Mouse (Mus musculus): Measurements from ENCODE around the gene Pygm. TPM values are rescaled to one million over a fixed set of nuclear protein-coding genes. Genes with fewer than 3 reads are reported as not detected.

Pygm gene
- polyA plus RNA-seq, 1 experiment from 2014 or later = 2.7 TPM

GRCm38 (mm10) chr19:6343066-6343925 is 40.9 kb upstream of the Pygm start:
- H3K4me1 ChIP-seq = peaks cover 34% of the 10 kb centered on the region
- peaks cover 87% of the 10 kb centered on the region for H3K36me3 ChIP-seq
- no peaks in the 10 kb centered on the region for H3K9me3 ChIP-seq (replicated peaks)
- peaks cover 10% of the 10 kb centered on the region; the same call in 1 of the 2 replicates for H3K27me3 ChIP-seq (ENCODE audit: low read depth, poor library complexity, severe bottlenecking)
- no peak overlapping the region for H3K27ac ChIP-seq (replicated peaks)
- DNase-seq (ENCODE audit: low spot score) = no peak
- H3K4me3 ChIP-seq = no peak overlapping the region
- WGBS = 86% methylated on average over 19 of the region's 19 CpGs

DNA sequence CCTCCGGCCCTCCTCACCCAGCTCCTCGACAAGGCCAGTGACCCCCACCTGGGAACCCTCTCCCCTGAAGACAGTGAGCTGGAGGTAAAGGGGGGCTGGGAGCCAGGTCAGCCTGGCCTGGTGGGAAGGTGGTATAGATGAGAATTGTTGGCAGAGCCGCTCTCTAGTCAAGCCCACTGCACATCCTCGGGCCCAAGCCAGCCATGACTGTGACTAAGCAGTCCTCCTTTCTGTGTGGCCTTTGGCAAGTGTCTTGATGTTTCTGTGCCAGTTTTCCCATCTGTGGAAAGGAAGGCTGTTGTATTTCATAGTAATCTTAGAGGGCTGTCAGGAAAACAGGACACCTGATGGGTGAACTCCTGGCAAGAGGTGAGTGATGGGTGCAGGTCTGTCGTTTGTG is 40.2 kb upstream of the Pygm start:
- H3K4me3 ChIP-seq = no peak overlapping the region
- peaks cover 10% of the 10 kb centered on the region; the same call in 1 of the 2 replicates for H3K27me3 ChIP-seq (ENCODE audit: low read depth, poor library complexity, severe bottlenecking)
- peaks cover 80% of the 10 kb centered on the region for H3K36me3 ChIP-seq
- H3K4me1 ChIP-seq = peaks cover 41% of the 10 kb centered on the region
- DNase-seq (ENCODE audit: low spot score) = no peak
- H3K9me3 ChIP-seq (replicated peaks) = no peaks in the 10 kb centered on the region
- no peak overlapping the region for H3K27ac ChIP-seq (replicated peaks)
- 88% methylated on average over 5 of the region's 5 CpGs for WGBS

- peaks cover 73% of the 10 kb centered on the region for H3K36me3 ChIP-seq
- H3K27me3 ChIP-seq (ENCODE audit: low read depth, poor library complexity, severe bottlenecking) = peaks cover 10% of the 10 kb centered on the region; the same call in 1 of the 2 replicates
Measured at GRCm38 (mm10) chr19:6346023-6346422, 38.2 kb upstream of the Pygm start.

DNA sequence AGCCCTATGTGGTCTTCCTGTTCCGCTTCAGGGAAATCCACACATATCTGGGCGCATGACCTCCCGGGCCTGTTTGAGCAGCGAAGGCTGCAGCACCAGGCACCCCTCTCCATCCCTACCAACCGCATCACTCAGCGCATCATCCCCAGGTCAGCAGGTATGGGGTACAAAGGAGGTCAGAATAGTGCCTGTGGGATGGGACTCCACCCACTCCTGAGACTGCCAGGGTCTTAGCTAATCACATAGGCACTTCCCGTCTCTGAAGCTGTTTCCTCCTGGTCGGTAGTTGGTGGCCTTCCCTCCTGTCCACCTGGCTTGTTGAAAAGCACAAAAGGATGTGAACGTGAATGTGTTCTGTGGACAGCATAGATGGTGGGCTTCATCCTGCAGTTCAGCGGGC is 37.5 kb upstream of the Pygm start:
- peaks cover 7% of the 10 kb centered on the region; the same call in 1 of the 2 replicates for H3K27me3 ChIP-seq (ENCODE audit: low read depth, poor library complexity, severe bottlenecking)
- DNase-seq (ENCODE audit: low spot score) = no peak
- peaks cover 24% of the 10 kb centered on the region for H3K4me1 ChIP-seq
- no peak overlapping the region for H3K4me3 ChIP-seq
- 88% methylated on average over 10 of the region's 10 CpGs for WGBS
- H3K36me3 ChIP-seq = peaks cover 73% of the 10 kb centered on the region
- H3K27ac ChIP-seq (replicated peaks) = no peak overlapping the region
- no peaks in the 10 kb centered on the region for H3K9me3 ChIP-seq (replicated peaks)

More at GRCm38 (mm10) chr19:6346023-6346422, 38.2 kb upstream of the Pygm start:
- H3K4me3 ChIP-seq = 0 out of 2 replicates have a peak overlapping the region, but pooled peaks have one; percentile 2
- DNase-seq (ENCODE audit: low spot score) = no peak
- peaks cover 30% of the 10 kb centered on the region for H3K4me1 ChIP-seq
- H3K27ac ChIP-seq (replicated peaks) = no peak overlapping the region
- H3K9me3 ChIP-seq (replicated peaks) = no peaks in the 10 kb centered on the region
- WGBS = 94% methylated on average over 5 of the region's 5 CpGs

- DNase-seq (ENCODE audit: low spot score) = no peak
- H3K27ac ChIP-seq (replicated peaks) = no peak overlapping the region
- H3K27me3 ChIP-seq (ENCODE audit: low read depth, poor library complexity, severe bottlenecking) = no peaks in the 10 kb centered on the region
- H3K4me3 ChIP-seq = no peak overlapping the region
- peaks cover 63% of the 10 kb centered on the region for H3K36me3 ChIP-seq
- H3K4me1 ChIP-seq = peaks cover 14% of the 10 kb centered on the region
- WGBS = 96% methylated on average over 4 of the region's 4 CpGs
- H3K9me3 ChIP-seq (replicated peaks) = no peaks in the 10 kb centered on the region
Measured at GRCm38 (mm10) chr19:6347615-6348014, 36.6 kb upstream of the Pygm start.

DNA sequence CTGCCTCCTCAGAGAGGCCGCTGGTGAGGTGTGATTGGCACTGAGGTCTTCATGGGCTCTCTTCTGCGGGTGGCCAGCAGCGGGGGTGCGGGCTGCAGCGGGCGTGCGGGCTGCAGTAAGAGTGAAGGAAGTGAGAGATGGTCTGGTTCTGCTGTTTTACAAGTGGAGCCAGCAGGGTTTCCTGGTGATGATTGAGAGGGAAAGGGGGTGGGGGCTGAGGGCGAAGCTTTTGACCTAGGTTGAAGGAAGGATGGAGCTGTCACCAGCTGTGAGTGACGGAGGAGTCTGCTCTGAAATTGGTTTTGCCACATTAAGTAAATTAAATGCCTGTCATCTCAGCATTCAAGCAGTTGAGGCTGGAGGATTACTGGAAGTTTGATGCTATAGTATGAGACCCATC is 35.5 kb upstream of the Pygm start:
- no peak for DNase-seq (ENCODE audit: low spot score)
- 76% methylated on average over 9 of the region's 9 CpGs for WGBS

GRCm38 (mm10) chr19:6349215-6349983 is 34.8 kb upstream of the Pygm start:
- 0 out of 2 replicates have a peak overlapping the region, but pooled peaks have one; percentile 1 for H3K27ac ChIP-seq (replicated peaks)
- no peak overlapping the region for H3K4me3 ChIP-seq
- H3K9me3 ChIP-seq (replicated peaks) = no peaks in the 10 kb centered on the region
- WGBS = 51% methylated on average over 14 of the region's 14 CpGs
- no peaks in the 10 kb centered on the region for H3K27me3 ChIP-seq (ENCODE audit: low read depth, poor library complexity, severe bottlenecking)
- DNase-seq (ENCODE audit: low spot score) = no peak
- peaks cover 63% of the 10 kb centered on the region for H3K36me3 ChIP-seq
- peaks cover 14% of the 10 kb centered on the region for H3K4me1 ChIP-seq

More for the DNA sequence above, 35.5 kb upstream of the Pygm start:
- H3K4me1 ChIP-seq = peaks cover 14% of the 10 kb centered on the region
- H3K27ac ChIP-seq (replicated peaks) = no peak overlapping the region
- peaks cover 63% of the 10 kb centered on the region for H3K36me3 ChIP-seq
- no peaks in the 10 kb centered on the region for H3K27me3 ChIP-seq (ENCODE audit: low read depth, poor library complexity, severe bottlenecking)
- H3K4me3 ChIP-seq = no peak overlapping the region
- no peaks in the 10 kb centered on the region for H3K9me3 ChIP-seq (replicated peaks)

DNA sequence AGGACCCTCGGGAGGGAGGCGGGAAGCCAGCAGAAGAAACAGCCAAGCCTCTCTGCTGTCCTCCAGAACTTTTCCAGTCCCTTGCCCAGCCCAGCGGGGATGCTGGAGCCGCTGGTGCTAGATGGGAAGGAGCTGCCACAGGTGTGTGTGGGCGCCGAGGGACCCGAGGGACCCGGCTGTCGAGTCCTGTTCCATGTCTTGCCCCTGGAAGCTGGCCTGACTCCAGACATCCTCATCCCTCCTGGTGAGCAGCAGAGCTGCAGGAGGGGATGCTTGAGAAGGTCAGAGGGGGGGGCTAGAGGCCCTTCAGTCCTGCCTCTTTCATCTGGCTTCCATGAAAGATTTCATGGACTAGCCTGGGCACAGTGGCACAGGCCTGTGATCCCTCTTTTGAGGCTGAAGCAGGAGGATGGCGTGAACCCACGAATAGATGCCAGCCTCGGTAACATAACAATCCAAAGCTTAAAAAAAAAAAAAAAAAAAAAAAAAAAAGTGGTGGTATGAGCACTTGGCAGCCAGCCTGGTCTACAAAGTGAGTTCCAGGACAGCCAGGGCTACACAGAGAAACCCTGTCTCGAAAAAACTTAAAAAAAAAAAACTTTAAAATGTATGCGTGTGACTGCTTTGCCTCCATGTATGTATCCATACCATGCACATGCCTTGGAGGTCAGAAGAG is 32.6 kb upstream of the Pygm start:
- peaks cover 47% of the 10 kb centered on the region for H3K36me3 ChIP-seq
- H3K4me3 ChIP-seq = no peak overlapping the region
- no peak overlapping the region for H3K27ac ChIP-seq (replicated peaks)
- WGBS = 68% methylated on average over 14 of the region's 14 CpGs
- no peak for DNase-seq (ENCODE audit: low spot score)
- peaks cover 14% of the 10 kb centered on the region for H3K4me1 ChIP-seq
- no peaks in the 10 kb centered on the region for H3K27me3 ChIP-seq (ENCODE audit: low read depth, poor library complexity, severe bottlenecking)
- H3K9me3 ChIP-seq (replicated peaks) = no peaks in the 10 kb centered on the region

- H3K36me3 ChIP-seq = peaks cover 42% of the 10 kb centered on the region
- H3K4me3 ChIP-seq = no peak overlapping the region
- no peak overlapping the region for H3K27ac ChIP-seq (replicated peaks)
Measured at GRCm38 (mm10) chr19:6352107-6352505, 32.1 kb upstream of the Pygm start.

GRCm38 (mm10) chr19:6354030-6354429 is 30.2 kb upstream of the Pygm start:
- peaks cover 30% of the 10 kb centered on the region for H3K36me3 ChIP-seq
- H3K27me3 ChIP-seq (ENCODE audit: low read depth, poor library complexity, severe bottlenecking) = no peaks in the 10 kb centered on the region
- H3K4me3 ChIP-seq = no peak overlapping the region
- no peak for DNase-seq (ENCODE audit: low spot score)
- H3K27ac ChIP-seq (replicated peaks) = no peak overlapping the region
- 93% methylated on average over 7 of the region's 7 CpGs for WGBS
- H3K9me3 ChIP-seq (replicated peaks) = no peaks in the 10 kb centered on the region
- peaks cover 7% of the 10 kb centered on the region for H3K4me1 ChIP-seq

More at GRCm38 (mm10) chr19:6352107-6352505, 32.1 kb upstream of the Pygm start:
- H3K27me3 ChIP-seq (ENCODE audit: low read depth, poor library complexity, severe bottlenecking) = no peaks in the 10 kb centered on the region
- no peak for DNase-seq (ENCODE audit: low spot score)
- 93% methylated on average over 2 of the region's 2 CpGs for WGBS
- peaks cover 14% of the 10 kb centered on the region for H3K4me1 ChIP-seq
- H3K9me3 ChIP-seq (replicated peaks) = no peaks in the 10 kb centered on the region

DNA sequence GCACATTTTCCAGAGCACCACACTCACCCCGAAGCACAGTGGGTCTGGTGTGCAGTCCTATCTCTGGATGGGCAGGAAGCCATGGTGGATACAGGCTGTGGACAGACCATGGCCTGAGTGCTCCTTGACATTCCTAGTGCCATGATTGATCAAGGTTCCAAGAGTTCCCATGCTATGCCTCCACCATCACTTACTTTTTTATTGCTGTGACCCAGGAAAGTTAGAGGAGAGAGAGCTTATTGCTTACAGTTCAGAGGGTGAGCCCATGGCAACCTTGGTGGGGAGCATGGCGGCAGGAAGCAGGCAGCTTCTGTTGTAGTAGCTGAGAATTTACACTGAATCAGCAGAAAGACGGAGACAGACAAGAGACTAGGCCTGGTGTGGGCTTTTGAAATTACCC is 22.9 kb upstream of the Pygm start:
- 90% methylated on average over 3 of the region's 3 CpGs for WGBS
- no peak overlapping the region for H3K4me3 ChIP-seq

DNA sequence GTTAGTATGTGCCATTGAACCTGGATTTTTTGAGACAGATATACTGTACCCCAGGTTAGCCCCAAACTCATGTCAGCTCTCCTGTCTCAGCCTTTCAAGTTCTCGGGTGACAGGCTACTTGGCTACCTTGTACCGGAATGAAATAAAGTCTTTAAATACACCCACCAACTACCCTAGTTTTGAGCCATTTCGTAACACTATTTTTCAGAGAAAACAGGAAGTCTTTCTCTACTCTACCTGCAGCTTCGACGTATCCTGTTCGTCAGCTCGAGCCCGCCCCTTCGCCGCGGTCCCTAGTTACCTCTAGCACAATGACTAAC is 21.1 kb upstream of the Pygm start:
- 3% methylated on average over 11 of the region's 11 CpGs for WGBS
- Histone ChIP-seq H3K9me3 (replicated peaks) (no peaks in the 10 kb centered on the region), H3K27ac (replicated peaks) (peak overlapping the region; percentile 100), H3K27me3 (ENCODE audit: low read depth, poor library complexity, severe bottlenecking) (no peaks in the 10 kb centered on the region), H3K4me1 (peaks cover 27% of the 10 kb centered on the region), H3K4me3 (peak overlapping the region; percentile 100), H3K36me3 (peaks cover 44% of the 10 kb centered on the region)
- no peak for DNase-seq (ENCODE audit: low spot score)

More for the DNA sequence above, 22.9 kb upstream of the Pygm start:
- H3K4me1 ChIP-seq = peaks cover 21% of the 10 kb centered on the region
- no peak for DNase-seq (ENCODE audit: low spot score)
- peaks cover 27% of the 10 kb centered on the region for H3K36me3 ChIP-seq
- no peaks in the 10 kb centered on the region for H3K27me3 ChIP-seq (ENCODE audit: low read depth, poor library complexity, severe bottlenecking)
- no peak overlapping the region for H3K27ac ChIP-seq (replicated peaks)
- no peaks in the 10 kb centered on the region for H3K9me3 ChIP-seq (replicated peaks)
